Mouse (Mus musculus): ENCODE results near the gene 1110065P20Rik. TPM values are rescaled to one million over a fixed set of nuclear protein-coding genes. Genes with fewer than 3 reads are reported as not detected.

1110065P20Rik gene
- polyA plus RNA-seq, 1 experiment = 31.4 TPM

DNA sequence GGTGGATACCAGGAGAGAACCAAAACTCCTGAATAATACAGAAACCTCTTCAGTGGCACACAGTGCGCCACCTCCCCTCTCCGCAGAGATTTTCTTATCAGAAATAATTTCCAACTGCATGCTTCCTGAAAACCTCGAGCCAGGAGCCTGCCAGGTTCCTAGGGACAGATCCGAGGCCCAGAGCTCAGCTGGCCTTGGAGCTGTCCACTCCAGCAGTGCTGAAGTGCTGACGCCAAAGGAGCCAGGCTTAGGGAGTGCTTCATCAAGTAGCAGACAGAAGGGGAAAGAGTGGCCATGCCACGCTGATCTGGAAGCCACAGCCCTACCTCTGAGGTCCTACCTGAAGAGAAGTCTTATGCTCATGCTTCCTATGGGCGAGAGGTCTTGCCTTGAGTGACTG, 9.4 kb upstream of the 1110065P20Rik start:
- Histone ChIP-seq H3K27ac (ENCODE audit: insufficient read depth, low read depth, low read length) (no peak overlapping the region), H3K27me3 (ENCODE audit: control insufficient read depth, insufficient read depth, low read length) (peaks cover 16% of the 10 kb centered on the region), H3K4me1 (ENCODE audit: control insufficient read depth, insufficient read depth, insufficient read length, low read length) (no peaks in the 10 kb centered on the region), H3K4me3 (ENCODE audit: low read depth, low read length) (no peak overlapping the region), H3K36me3 (ENCODE audit: control insufficient read depth, insufficient read depth, low read length) (peaks cover 2% of the 10 kb centered on the region; the same call in 1 of the 2 replicates)
- 5% methylated on average over 7 of the region's 7 CpGs for WGBS
- TF ChIP-seq CTCF (IDR thresholded peaks at IDR 0.05; ENCODE audit: extremely low read depth, insufficient read length, insufficient replicate concordance, low read depth, low read length) (no peak), POLR2A (IDR thresholded peaks at IDR 0.05; ENCODE audit: low read depth, low read length) (no peak)

DNA sequence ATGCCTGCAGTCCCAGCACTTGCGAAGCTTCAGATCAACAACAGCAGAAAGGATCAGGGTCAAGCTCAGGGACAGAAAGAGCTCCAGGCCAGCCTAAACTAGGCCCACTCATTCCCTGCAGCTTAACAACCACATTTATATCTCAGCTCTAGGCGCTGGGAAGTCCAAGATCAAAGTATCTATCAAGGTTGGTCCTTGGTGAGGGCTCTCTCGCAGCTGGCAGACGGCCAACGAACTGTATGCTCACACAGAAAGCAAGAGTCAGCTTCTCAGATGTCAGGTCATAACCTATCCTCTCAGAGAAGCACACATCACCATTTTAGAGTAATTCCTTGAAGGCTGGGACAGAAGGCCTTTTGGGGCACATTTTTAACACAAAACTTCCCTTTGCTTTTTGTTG, 7.4 kb upstream of the 1110065P20Rik start:
- 41% methylated on average over 5 of the region's 5 CpGs for WGBS
- Histone ChIP-seq H3K27ac (ENCODE audit: insufficient read depth, low read depth, low read length) (no peak overlapping the region), H3K36me3 (ENCODE audit: control insufficient read depth, insufficient read depth, low read length) (peaks cover 11% of the 10 kb centered on the region; the same call in 1 of the 2 replicates), H3K4me3 (ENCODE audit: low read depth, low read length) (no peak overlapping the region), H3K27me3 (ENCODE audit: control insufficient read depth, insufficient read depth, low read length) (peaks cover 16% of the 10 kb centered on the region), H3K4me1 (ENCODE audit: control insufficient read depth, insufficient read depth, insufficient read length, low read length) (no peaks in the 10 kb centered on the region)
- TF ChIP-seq CTCF (IDR thresholded peaks at IDR 0.05; ENCODE audit: extremely low read depth, insufficient read length, insufficient replicate concordance, low read depth, low read length) = no peak
- no peak for TF ChIP-seq POLR2A (IDR thresholded peaks at IDR 0.05; ENCODE audit: low read depth, low read length)

DNA sequence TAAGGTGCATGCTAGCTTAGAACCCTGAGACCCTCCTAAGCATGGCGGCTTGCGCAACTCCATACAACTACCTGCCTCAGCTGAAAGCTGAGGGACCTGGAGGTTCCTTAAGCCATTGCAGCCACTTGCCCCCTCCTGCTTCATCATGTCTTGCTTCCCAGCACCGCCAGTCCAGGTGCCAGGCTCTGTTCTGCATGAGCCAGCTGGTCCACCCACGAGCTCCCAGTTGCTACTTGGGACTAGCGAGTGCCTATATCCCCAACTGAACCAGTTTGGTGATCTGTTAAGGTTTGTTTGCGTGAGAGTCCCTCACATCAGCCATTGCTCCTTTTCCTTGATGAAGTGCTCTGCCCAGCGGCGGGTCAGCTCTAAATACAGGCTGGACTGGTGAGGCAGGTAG, 5.3 kb upstream of the 1110065P20Rik start:
- H3K4me3 ChIP-seq (ENCODE audit: low read depth, low read length) = no peak overlapping the region
- whole genome bisulfite sequencing = 94% methylated on average over 8 of the region's 8 CpGs
- H3K27ac ChIP-seq (ENCODE audit: insufficient read depth, low read depth, low read length) = no peak overlapping the region
- TF ChIP-seq POLR2A (IDR thresholded peaks at IDR 0.05; ENCODE audit: low read depth, low read length) (no peak), CTCF (IDR thresholded peaks at IDR 0.05; ENCODE audit: extremely low read depth, insufficient read length, insufficient replicate concordance, low read depth, low read length) (no peak)
- no peaks in the 10 kb centered on the region; the same call in 1 of the 2 replicates for H3K4me1 ChIP-seq (ENCODE audit: control insufficient read depth, insufficient read depth, insufficient read length, low read length)
- peaks cover 2% of the 10 kb centered on the region for H3K27me3 ChIP-seq (ENCODE audit: control insufficient read depth, insufficient read depth, low read length)
- H3K36me3 ChIP-seq (ENCODE audit: control insufficient read depth, insufficient read depth, low read length) = peaks cover 15% of the 10 kb centered on the region; the same call in 1 of the 2 replicates

GRCm38 (mm10) chr4:124850261-124850913, 609 bp downstream of the 1110065P20Rik start, which contains the start of gene Yrdc:
Yrdc (plus strand) TSS chr4:124850679.
- Histone ChIP-seq H3K36me3 (ENCODE audit: control insufficient read depth, insufficient read depth, low read length) (peaks cover 13% of the 10 kb centered on the region; the same call in 1 of the 2 replicates), H3K27me3 (ENCODE audit: control insufficient read depth, insufficient read depth, low read length) (no peaks in the 10 kb centered on the region), H3K4me3 (ENCODE audit: low read depth, low read length) (peak within 1 kb of the TSS; percentile 93), H3K4me1 (ENCODE audit: control insufficient read depth, insufficient read depth, insufficient read length, low read length) (peaks cover 4% of the 10 kb centered on the region), H3K27ac (ENCODE audit: insufficient read depth, low read depth, low read length) (peak within 1 kb of the TSS; percentile 45)
- WGBS = under 1% methylated on average over 89 of the region's 90 CpGs
- TF ChIP-seq POLR2A (IDR thresholded peaks at IDR 0.05; ENCODE audit: low read depth, low read length) (no peak; the same call in none of the 2 replicates), CTCF (IDR thresholded peaks at IDR 0.05; ENCODE audit: extremely low read depth, insufficient read length, insufficient replicate concordance, low read depth, low read length) (no peak)

GRCm38 (mm10) chr4:124849631-124850260, 1.2 kb downstream of the 1110065P20Rik start:
- Histone ChIP-seq H3K4me3 (ENCODE audit: low read depth, low read length) (peak overlapping the region; percentile 93), H3K4me1 (ENCODE audit: control insufficient read depth, insufficient read depth, insufficient read length, low read length) (peaks cover 4% of the 10 kb centered on the region), H3K36me3 (ENCODE audit: control insufficient read depth, insufficient read depth, low read length) (peaks cover 18% of the 10 kb centered on the region), H3K27me3 (ENCODE audit: control insufficient read depth, insufficient read depth, low read length) (no peaks in the 10 kb centered on the region), H3K27ac (ENCODE audit: insufficient read depth, low read depth, low read length) (peak overlapping the region; percentile 38; the same call in 1 of the 2 replicates)
- TF ChIP-seq POLR2A (IDR thresholded peaks at IDR 0.05; ENCODE audit: low read depth, low read length) (no peak), CTCF (IDR thresholded peaks at IDR 0.05; ENCODE audit: extremely low read depth, insufficient read length, insufficient replicate concordance, low read depth, low read length) (no peak)
- 2% methylated on average over 24 of the region's 24 CpGs for WGBS

- H3K4me1 ChIP-seq (ENCODE audit: control insufficient read depth, insufficient read depth, insufficient read length, low read length) = peaks cover 4% of the 10 kb centered on the region
- TF ChIP-seq CTCF (IDR thresholded peaks at IDR 0.05; ENCODE audit: extremely low read depth, insufficient read length, insufficient replicate concordance, low read depth, low read length) = peak; percentile 93
- TF ChIP-seq POLR2A (IDR thresholded peaks at IDR 0.05; ENCODE audit: low read depth, low read length) = no peak
- WGBS = 19% methylated on average over 8 of the region's 8 CpGs
- H3K4me3 ChIP-seq (ENCODE audit: low read depth, low read length) = no peak overlapping the region
- peaks cover 16% of the 10 kb centered on the region for H3K36me3 ChIP-seq (ENCODE audit: control insufficient read depth, insufficient read depth, low read length)
- H3K27me3 ChIP-seq (ENCODE audit: control insufficient read depth, insufficient read depth, low read length) = no peaks in the 10 kb centered on the region
- no peak overlapping the region for H3K27ac ChIP-seq (ENCODE audit: insufficient read depth, low read depth, low read length)
Measured at GRCm38 (mm10) chr4:124847573-124847972, 3.4 kb downstream of the 1110065P20Rik start.

DNA sequence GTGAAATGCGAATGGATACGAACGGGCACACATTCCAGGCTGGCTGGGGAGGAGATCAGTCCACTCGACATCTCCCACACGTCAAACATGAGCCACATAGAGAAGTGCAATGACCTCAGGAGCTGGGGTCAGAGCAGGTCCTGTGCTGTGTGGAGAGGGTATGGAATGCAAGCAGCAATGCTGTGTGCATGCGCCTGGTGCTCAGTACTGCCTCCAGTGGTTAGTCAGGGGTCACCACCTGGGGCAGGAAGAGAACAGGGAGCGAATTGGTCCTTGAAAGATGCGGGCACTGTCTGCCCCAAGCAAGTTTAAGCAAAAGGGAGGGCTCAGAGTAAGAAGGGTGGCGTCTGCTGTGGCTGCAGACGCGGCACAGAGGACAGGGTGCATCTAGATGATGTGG, 7.5 kb downstream of the 1110065P20Rik start:
- H3K36me3 ChIP-seq (ENCODE audit: control insufficient read depth, insufficient read depth, low read length) = peaks cover 45% of the 10 kb centered on the region
- no peak overlapping the region for H3K27ac ChIP-seq (ENCODE audit: insufficient read depth, low read depth, low read length)
- TF ChIP-seq CTCF (IDR thresholded peaks at IDR 0.05; ENCODE audit: extremely low read depth, insufficient read length, insufficient replicate concordance, low read depth, low read length) (peak; percentile 73; the same call in 1 of the 2 replicates), POLR2A (IDR thresholded peaks at IDR 0.05; ENCODE audit: low read depth, low read length) (no peak)
- no peaks in the 10 kb centered on the region for H3K4me1 ChIP-seq (ENCODE audit: control insufficient read depth, insufficient read depth, insufficient read length, low read length)
- no peak overlapping the region for H3K4me3 ChIP-seq (ENCODE audit: low read depth, low read length)
- 66% methylated on average over 11 of the region's 11 CpGs for WGBS
- no peaks in the 10 kb centered on the region for H3K27me3 ChIP-seq (ENCODE audit: control insufficient read depth, insufficient read depth, low read length)
